Comparison of ENCODE assay signal across 8 mouse cellular contexts in the genomic region with DNA sequence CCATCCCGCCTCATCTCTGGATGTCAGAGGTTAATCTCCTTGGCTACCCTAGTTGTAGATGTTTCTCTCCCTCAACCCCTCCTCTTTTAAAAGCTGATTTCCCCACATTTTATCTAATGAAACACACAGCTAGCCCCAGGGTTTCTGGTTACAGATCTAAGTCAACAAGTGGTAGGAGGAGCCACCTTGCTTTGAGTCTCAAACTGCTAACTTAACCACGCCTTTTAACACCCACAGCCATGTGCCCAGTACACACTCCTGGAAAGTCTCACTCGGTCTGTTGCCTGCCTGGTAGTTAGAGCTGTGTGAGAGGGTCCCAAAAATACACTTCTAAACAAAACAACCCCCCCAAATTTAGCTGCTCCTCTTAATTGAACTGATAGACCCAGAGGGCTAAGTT.
DNase-seq lines count a peak whose midpoint lies in the region; ATAC-seq and TF ChIP-seq lines count a peak whose summit lies in the region.

No protein-coding gene starts in this region.

- H3K27ac ChIP-seq in heart, postnatal 0 days (ENCODE audit: low read depth): no peak overlapping the region
- peak overlapping the region; percentile 49; the same call in 1 of the 2 replicates for H3K27ac ChIP-seq in intestine, embryonic 16.5 days (ENCODE audit: low read length)
- no peak overlapping the region for H3K27ac ChIP-seq in midbrain, embryonic 12.5 days (replicated peaks)

- 17% methylated on average over 3 of the region's 3 CpGs for WGBS in heart, postnatal 0 days
- 10% methylated on average over 3 of the region's 3 CpGs for WGBS in intestine, embryonic 16.5 days
- 3% methylated on average over 3 of the region's 3 CpGs for WGBS in midbrain, embryonic 12.5 days

- intact Hi-C loops in heart, postnatal 25 days (cut with DNase I): no loop called here
- intact Hi-C loops in heart, postnatal 36 days (cut with DNase I): no loop called here

- no peak for DNase-seq in heart, postnatal 0 days (ENCODE audit: low spot score)
- DNase-seq in heart, postnatal 25 days (ENCODE audit: low spot score): no peak
- DNase-seq in c-Kit-positive CD71-positive TER-119-positive erythroid progenitor cells, embryonic 14.5 days (ENCODE audit: low spot score): peak; percentile 8
- no peak for DNase-seq in cerebellum, postnatal 25 days
- no peak for DNase-seq in adrenal gland, postnatal 4 days (ENCODE audit: low spot score in 2 of 2)
- no peak for DNase-seq in heart, postnatal 36 days

- ATAC-seq in heart, postnatal 0 days (ENCODE audit: insufficient read depth, low read depth): no peak
- ATAC-seq in intestine, embryonic 16.5 days: peak; percentile 76
- ATAC-seq in midbrain, embryonic 12.5 days (ENCODE audit: low FRiP score, low read depth): no peak

- H3K9ac ChIP-seq in heart, postnatal 0 days (replicated peaks; ENCODE audit: low read depth, low read length): no peak overlapping the region
- no peak overlapping the region for H3K9ac ChIP-seq in intestine, embryonic 16.5 days (ENCODE audit: low read depth, low read length)
- no peak overlapping the region for H3K9ac ChIP-seq in midbrain, embryonic 12.5 days (replicated peaks)

- no peaks in the 10 kb centered on the region for H3K36me3 ChIP-seq in heart, postnatal 0 days (replicated peaks; ENCODE audit: control insufficient read depth, insufficient read depth, low read length)
- no peaks in the 10 kb centered on the region for H3K36me3 ChIP-seq in intestine, embryonic 16.5 days (ENCODE audit: control insufficient read depth, insufficient read depth, low read length)
- peaks cover 2% of the 10 kb centered on the region; the same call in 1 of the 2 replicates for H3K36me3 ChIP-seq in midbrain, embryonic 12.5 days

- peaks cover 7% of the 10 kb centered on the region for H3K4me1 ChIP-seq in heart, postnatal 0 days (ENCODE audit: control insufficient read depth, insufficient read depth)
- peaks cover 47% of the 10 kb centered on the region for H3K4me1 ChIP-seq in intestine, embryonic 16.5 days (ENCODE audit: control insufficient read depth, insufficient read depth, low read length)
- H3K4me1 ChIP-seq in midbrain, embryonic 12.5 days: peaks cover 53% of the 10 kb centered on the region

- TF ChIP-seq CTCF in heart, postnatal 0 days (IDR thresholded peaks at IDR 0.05; ENCODE audit: low read depth): no peak

- H3K27me3 ChIP-seq in heart, postnatal 0 days (ENCODE audit: control insufficient read depth, insufficient read depth, low read length): no peaks in the 10 kb centered on the region
- H3K27me3 ChIP-seq in intestine, embryonic 16.5 days (replicated peaks; ENCODE audit: control insufficient read depth, insufficient read depth, low read length): no peaks in the 10 kb centered on the region
- no peaks in the 10 kb centered on the region for H3K27me3 ChIP-seq in midbrain, embryonic 12.5 days

- no peak for TF ChIP-seq EP300 in heart, postnatal 0 days (IDR thresholded peaks at IDR 0.05; ENCODE audit: low read depth)

- no peaks in the 10 kb centered on the region for H3K9me3 ChIP-seq in heart, postnatal 0 days (replicated peaks; ENCODE audit: control insufficient read depth, low read length)
- no peaks in the 10 kb centered on the region for H3K9me3 ChIP-seq in intestine, embryonic 16.5 days (ENCODE audit: control insufficient read depth, low read length)
- H3K9me3 ChIP-seq in midbrain, embryonic 12.5 days: no peaks in the 10 kb centered on the region

- peak overlapping the region; percentile 25 for H3K4me3 ChIP-seq in heart, postnatal 0 days (ENCODE audit: low read depth, low read length)
- peak overlapping the region; percentile 25 for H3K4me3 ChIP-seq in intestine, embryonic 16.5 days (ENCODE audit: low read length)
- no peak overlapping the region for H3K4me3 ChIP-seq in midbrain, embryonic 12.5 days

- H3K4me2 ChIP-seq in heart, postnatal 0 days (ENCODE audit: low read depth, low read length): peak overlapping the region; percentile 58
- peak overlapping the region; percentile 48 for H3K4me2 ChIP-seq in intestine, embryonic 16.5 days (ENCODE audit: low read depth, low read length)
- peak overlapping the region; percentile 25 for H3K4me2 ChIP-seq in midbrain, embryonic 12.5 days (replicated peaks)
